Mouse (Mus musculus): ENCODE measurements around the gene Pkd1l3.
A peak's percentile ranks its signal among the peaks of the same experiment; 100 is the strongest.

Pkd1l3 gene

DNA sequence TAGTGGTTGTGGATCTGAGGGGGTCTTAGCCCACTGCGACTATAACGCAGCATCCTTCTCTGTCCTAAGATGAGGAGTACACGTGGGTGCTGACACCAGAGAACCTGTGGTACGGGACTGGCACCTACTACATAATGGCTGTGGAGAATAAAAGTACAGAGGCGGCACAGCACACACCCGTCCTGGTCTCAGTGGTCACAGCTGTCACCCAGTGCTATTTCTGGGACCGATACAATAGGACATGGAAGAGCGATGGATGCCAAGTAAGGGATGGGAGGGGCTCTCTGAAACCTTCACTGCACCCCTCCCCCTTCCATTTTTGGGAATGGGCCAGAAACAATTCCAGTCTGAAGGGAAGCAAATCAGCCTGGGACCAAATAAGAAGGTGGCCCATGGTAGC, 20.8 kb downstream of the Pkd1l3 start:
- DNase-seq: no peak

DNA sequence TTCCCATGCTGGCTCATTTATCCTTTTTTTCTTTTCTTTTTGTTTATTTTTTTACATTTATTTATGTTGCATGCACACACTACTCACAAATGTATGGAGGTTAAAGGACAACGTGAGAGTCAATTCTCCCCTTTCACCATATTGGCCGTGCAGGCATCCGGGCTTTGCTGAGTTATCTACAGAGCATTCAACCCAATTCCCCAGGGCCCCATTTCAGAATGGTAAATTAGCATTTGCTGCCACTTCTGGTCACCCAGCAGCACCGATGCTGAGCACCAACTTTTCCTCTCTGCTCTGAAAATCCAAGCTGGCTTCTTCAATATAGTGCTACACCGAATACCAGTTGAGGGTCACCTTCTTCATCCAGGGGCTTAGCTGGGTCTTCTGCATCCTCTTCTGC, 24.5 kb downstream of the Pkd1l3 start:
- DNase-seq: no peak

- no peak for DNase-seq
Observed at GRCm38 (mm10) chr8:109640410-109640809, 26.1 kb downstream of the Pkd1l3 start.

- DNase-seq: no peak
Observed at GRCm38 (mm10) chr8:109641236-109641635, 26.9 kb downstream of the Pkd1l3 start.

- DNase-seq: no peak
Observed at GRCm38 (mm10) chr8:109647331-109647730, 33.0 kb downstream of the Pkd1l3 start.

DNA sequence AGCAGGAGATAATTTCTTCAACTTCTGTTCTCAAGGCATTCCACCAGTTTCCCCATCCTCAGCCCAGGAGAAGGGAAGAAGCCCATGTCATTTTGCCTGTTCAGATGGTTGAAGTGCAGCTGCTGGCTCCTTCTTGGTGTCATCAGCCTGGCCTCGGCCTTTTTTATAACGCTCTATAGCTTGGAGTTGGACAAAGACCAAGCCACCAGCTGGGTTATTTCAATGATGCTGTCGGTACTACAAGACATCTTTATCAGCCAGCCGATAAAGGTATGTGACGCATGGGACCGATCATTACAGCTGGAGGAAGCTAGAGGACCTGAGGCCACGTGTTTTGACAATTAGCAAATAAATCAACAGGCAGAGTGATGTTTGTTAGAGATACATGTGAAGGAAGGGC, 34.2 kb downstream of the Pkd1l3 start:
- DNase-seq: no peak

DNA sequence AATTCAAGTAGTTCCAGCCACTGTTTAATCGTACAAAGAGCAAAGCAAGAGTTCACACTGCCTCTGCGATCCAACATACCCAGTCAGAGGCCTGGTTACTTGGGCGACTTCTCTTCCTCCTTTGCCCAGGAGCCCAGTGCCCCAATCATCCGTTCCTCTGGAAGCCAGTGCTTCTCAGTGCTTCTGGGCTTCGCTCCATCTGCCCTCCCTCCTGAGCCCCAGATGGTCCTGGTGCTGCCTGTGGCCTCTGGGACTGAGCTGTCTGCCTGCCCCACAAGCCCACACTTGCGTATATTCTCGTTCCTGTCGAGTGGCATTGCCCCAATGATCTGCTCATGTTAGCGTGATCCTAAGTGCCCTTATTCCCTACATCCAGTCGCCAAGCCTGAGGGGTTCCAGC, 36.5 kb downstream of the Pkd1l3 start:
- DNase-seq: peak; percentile 57 to 73

DNA sequence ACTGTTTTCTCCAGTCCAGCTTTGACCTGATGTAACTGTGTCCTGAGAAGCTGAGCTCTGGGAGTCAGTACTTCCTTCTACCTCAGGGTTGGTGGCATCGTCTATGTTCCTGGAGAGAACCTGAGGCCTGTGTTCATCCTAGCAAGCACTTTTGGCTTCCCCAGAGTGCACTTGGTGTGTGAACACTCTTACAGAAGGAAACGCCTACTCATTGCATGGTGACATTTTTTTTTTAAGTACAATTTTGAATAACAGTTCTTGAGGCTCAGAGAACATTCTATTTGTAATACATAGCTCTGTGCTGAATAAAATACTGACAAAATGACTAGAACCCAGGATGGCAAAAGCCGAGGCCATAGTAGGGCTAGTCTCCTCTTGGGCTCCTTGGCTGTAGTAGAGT, 42.5 kb downstream of the Pkd1l3 start:
- DNase-seq: no peak

DNA sequence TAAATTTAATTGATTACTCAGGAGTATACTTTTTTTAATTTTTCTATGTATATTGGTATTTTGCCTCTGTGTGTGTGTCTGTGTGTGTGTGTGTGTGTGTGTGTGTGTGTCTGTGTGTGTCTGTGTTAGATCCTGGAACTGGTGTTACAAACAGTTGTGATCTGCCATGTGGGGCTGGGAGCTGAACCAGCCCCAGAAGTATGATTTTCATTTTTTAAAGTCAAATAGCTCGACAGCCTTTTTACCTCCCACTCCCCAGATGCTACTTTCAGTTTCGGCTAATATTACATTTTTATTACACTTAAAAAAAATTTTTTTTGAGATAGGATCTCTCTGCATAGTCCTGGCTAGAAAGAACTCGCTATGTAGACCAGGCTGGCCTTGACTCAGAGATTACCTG, 48.0 kb downstream of the Pkd1l3 start:
- DNase-seq: no peak

DNA sequence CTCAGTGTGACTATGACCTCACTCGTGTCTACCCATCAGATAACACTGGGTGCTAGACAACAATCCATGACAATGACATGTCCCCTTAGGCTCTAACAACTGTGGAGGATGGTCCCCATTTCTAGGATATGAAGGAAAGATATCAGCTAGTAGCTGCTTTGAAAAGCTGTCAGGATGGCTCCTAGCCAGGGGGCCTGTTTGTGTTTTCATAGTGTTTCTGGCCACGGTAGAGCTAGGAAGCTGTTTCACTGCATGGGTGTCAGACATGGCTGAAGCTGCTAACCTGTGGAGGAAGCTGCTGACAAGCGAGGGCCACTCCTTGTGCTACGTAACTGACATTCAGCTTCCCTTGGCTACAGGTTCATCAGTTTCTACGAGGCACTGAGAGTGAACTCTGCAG, 52.3 kb downstream of the Pkd1l3 start:
- DNase-seq: no peak

DNA sequence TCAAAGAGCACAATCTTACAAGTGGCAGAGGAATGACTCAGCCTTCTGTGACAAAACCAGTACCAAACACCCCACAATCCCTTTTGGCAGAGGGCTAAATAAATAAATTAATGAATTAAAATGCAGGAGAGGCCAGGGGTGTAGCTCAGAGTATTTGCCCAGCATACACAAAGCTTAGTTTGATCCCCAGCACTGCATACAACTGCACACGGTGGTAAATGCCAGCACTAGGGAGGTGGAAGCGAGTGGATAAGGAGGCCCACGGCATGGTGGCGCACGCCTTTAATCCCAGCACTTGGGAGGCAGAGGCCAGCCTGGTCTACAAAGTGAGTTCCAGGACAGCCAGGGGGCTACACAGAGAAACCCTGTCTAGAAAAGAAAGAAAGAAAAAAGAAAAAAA, 58.3 kb downstream of the Pkd1l3 start:
- DNase-seq: no peak

- DNase-seq: no peak
Observed at GRCm38 (mm10) chr8:109673596-109673995, 59.3 kb downstream of the Pkd1l3 start.

DNA sequence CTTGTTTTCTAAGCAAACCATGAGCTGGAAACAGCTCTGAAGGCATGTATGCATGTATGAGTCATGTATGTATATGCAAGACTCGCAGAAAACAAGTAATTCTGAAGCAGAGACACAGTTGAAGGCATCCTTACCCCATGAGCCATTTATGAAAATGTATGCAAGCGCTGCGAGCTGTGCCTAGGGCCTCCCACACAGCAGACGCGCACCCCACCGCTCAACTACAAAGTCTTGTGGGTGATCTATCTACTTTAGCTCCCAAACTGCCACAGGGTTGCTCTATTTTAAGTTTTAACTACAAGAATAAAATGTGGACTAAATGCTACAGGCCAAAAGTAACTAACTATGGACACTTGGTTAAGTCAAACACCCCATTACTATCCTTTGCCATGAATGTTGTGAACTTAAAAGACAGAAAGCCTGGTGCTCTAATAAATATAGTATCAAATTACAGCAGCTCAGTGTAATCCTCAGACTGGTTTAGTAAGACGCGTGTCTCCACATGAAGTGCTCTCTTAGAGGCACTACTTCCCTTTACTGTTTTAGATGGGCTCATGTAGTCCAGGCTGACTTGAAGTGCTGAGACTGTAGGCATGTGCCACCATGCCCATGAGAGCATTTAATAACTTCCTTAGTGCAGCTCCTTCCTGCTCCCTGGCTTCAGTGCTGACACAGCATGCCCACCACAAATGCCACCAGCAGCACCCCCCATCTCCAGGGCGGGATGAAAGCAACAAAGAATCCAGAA, 61.8 kb downstream of the Pkd1l3 start:
- no peak for DNase-seq

DNA sequence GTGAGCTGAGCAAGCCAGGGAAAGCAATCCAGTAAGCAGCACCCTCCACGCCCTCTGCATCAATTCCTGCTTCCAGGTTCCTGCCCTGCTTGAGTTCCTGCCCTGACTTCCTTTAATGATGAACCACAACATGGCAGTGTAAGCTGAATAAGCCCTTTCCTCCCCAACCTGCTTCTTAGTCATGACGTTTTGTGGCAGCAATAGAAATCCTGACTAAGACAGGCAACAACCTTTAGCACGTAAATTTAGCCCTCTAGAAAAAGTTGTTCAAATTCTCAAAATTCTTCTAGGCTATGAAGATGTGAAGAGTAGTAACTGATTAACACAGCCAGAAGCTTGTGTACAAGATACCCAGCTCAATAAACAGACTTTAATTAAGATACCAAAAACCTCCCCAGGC, 67.2 kb downstream of the Pkd1l3 start:
- DNase-seq: no peak

- DNase-seq: no peak
Observed at GRCm38 (mm10) chr8:109682120-109682519, 67.8 kb downstream of the Pkd1l3 start.

GRCm38 (mm10) chr8:109687248-109687647, 72.9 kb downstream of the Pkd1l3 start:
- DNase-seq: no peak

DNA sequence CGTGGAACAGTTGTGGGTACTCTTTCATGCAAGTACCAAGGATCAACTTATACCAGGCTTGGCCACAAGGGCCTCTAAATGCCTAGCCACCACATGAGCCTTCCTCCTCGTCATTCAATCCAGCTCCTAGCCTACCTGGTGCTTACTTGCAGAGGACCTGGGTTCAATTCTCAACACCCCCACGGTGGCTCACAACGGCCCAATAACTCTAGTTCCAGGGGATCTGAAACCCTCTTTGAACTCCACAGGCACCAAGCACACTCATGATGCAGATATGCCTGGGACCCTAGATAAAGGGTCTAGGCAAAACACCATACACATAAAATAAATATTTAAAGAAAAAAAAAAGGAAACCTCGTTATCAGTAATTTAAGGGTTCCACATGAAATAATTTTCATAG, 77.5 kb downstream of the Pkd1l3 start:
- peak; percentile 33 to 38 for DNase-seq

- DNase-seq: no peak
Observed at GRCm38 (mm10) chr8:109692443-109693145, 78.3 kb downstream of the Pkd1l3 start.

GRCm38 (mm10) chr8:109693146-109693900, 79.0 kb downstream of the Pkd1l3 start, which contains the start of gene Ist1:
TSS of gene Ist1 (minus strand) at chr8:109693260.
- peak; percentile 99 for DNase-seq

DNA sequence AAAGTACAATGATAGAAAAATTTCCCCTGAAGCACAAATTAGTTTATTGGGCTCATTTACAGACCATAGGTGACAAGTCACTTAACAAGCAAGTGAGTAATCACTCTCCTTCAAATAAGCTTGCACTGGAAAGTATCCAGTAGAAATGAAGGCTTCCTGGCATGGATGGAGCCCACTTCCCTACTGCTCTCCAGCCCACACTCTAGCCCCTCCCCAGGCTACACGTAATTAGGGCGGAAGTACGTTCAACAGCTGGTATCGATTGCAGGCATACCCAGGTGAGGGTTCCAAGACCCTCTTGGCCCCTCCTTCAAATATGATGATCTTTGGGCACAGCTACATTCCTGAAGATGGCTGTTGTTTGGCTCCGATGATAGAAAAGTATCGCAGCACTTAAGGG, 79.8 kb downstream of the Pkd1l3 start:
- DNase-seq: peak; percentile 16 to 19

GRCm38 (mm10) chr8:109697754-109698153, 83.4 kb downstream of the Pkd1l3 start:
- DNase-seq: no peak

- no peak for DNase-seq
Observed at GRCm38 (mm10) chr8:109698477-109698876, 84.2 kb downstream of the Pkd1l3 start.

DNA sequence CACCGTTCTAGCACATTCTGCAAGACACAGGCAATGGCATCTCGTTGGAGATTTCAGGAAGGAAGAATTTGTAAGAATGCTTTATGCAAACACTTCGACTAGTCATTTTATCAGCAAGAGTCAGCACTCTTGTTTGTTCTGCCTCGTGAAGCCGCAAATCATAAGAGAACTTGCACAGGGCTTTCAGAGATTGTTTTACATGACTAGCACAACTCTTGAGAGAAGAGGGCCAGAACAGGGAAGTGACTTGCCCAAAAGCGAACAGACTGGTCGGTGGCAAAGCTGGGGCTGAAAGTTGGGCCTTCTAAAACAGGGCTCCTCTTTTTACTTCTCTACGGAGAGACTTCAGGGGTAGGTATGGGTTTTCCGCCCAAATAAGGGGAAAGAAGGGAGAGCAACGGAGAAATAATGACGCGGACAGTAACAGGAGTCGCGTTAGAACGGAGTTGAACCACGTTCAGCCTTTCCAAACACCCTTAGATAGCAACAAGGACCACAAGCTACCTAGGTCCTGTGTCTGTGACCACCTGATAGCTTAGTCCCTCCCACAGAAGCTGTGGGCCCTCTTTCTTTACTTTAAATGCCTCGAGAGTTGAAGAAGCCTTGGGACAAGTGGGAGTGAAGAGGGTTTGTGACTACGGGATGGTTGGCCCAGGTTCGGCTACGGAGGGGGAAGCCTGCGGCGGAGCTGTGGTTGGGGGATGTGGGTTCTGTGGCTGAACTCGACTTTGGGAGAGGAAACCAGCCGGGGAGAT, 90.4 kb downstream of the Pkd1l3 start:
- no peak for DNase-seq
